Mouse (Mus musculus) G1E (cell line): ENCODE results near the gene Kif3b. TPM values are rescaled to one million over a fixed set of nuclear protein-coding genes. Genes with fewer than 3 reads are reported as not detected.

Experiments used
- ATAC-seq: 2 replicates; pipeline ENCODE4 v1.8.0; 2016; ENCODE audit warnings: mild to moderate bottlenecking; ENCODE audit not compliant: insufficient number of reproducible peaks, poor library complexity, low FRiP score, severe bottlenecking; ENCODE audit errors: extremely low read depth
- DNase-seq: peaks from one replicate; pipeline ENCODE4 v3.0.0; 2012; ENCODE audit warnings: low spot score
- H3K27me3 ChIP-seq: 2 replicates; pipeline ENCODE4 v1.6.1; 2012; ENCODE audit warnings: mild to moderate bottlenecking, low read length, inconsistent platforms; ENCODE audit not compliant: insufficient read depth
- H3K36me3 ChIP-seq: replicated peaks from 2 replicates; pipeline ENCODE3; 2012; ENCODE audit warnings: mild to moderate bottlenecking, inconsistent platforms
- H3K4me1 ChIP-seq: 2 replicates; pipeline ENCODE4 v1.6.1; 2012; ENCODE audit warnings: low read depth, low read length, inconsistent platforms, mixed read lengths; ENCODE audit not compliant: insufficient read depth
- H3K4me3 ChIP-seq: 2 replicates; pipeline ENCODE4 v1.5.1; 2012; ENCODE audit warnings: low read depth, mild to moderate bottlenecking, inconsistent platforms, low read length, moderate library complexity, mixed read lengths
- H3K9me3 ChIP-seq: replicated peaks from 2 replicates; pipeline ENCODE4 v1.6.1; 2012; ENCODE audit warnings: inconsistent platforms
- CTCF ChIP-seq: IDR thresholded peaks from 2 replicates; pipeline ENCODE4 v1.5.1; 2012; ENCODE audit warnings: low read depth, low read length, inconsistent platforms, mixed read lengths
- GATA1 ChIP-seq: IDR thresholded peaks from 2 replicates; pipeline ENCODE4 v1.6.1; 2012; ENCODE audit warnings: borderline replicate concordance, low read length, inconsistent platforms, mixed read lengths
- GATA2 ChIP-seq: IDR thresholded peaks from 2 replicates; pipeline ENCODE4 v1.6.1; 2012; ENCODE audit warnings: low read depth, low read length, inconsistent platforms, borderline replicate concordance
- POLR2AphosphoS5 ChIP-seq: IDR thresholded peaks from 2 replicates; pipeline ENCODE4 v1.6.1; 2012; ENCODE audit warnings: low read depth, low read length, inconsistent platforms; ENCODE audit not compliant: insufficient replicate concordance
- TAL1 ChIP-seq: conservative IDR thresholded peaks from 2 replicates; pipeline ENCODE4 v1.6.1; 2012; ENCODE audit warnings: low read depth, low read length, inconsistent platforms, mixed read lengths
- polyA plus RNA-seq: library from polyadenylated mRNA; stranded (reverse); fragments of >175 nt; gene quantifications from 2 replicates; pipeline ENCODE4 v1.2.3, GENCODE M21; 2012
- total RNA-seq, 2 experiments: library from RNA; stranded (forward) in 1 of 2; stranded (reverse) in 1 of 2; fragments of 200-1000 nt in 1 of 2; fragments of >200 nt in 1 of 2; fragmentation: Nextera tagmentation in 1 of 2; gene quantifications; 2 replicates each; pipeline ENCODE4 v1.2.3; 2014 to 2017

The Kif3b gene
- total and polyA plus RNA-seq, 3 experiments = 3.7 to 26.1 (median 12.9) TPM

DNA sequence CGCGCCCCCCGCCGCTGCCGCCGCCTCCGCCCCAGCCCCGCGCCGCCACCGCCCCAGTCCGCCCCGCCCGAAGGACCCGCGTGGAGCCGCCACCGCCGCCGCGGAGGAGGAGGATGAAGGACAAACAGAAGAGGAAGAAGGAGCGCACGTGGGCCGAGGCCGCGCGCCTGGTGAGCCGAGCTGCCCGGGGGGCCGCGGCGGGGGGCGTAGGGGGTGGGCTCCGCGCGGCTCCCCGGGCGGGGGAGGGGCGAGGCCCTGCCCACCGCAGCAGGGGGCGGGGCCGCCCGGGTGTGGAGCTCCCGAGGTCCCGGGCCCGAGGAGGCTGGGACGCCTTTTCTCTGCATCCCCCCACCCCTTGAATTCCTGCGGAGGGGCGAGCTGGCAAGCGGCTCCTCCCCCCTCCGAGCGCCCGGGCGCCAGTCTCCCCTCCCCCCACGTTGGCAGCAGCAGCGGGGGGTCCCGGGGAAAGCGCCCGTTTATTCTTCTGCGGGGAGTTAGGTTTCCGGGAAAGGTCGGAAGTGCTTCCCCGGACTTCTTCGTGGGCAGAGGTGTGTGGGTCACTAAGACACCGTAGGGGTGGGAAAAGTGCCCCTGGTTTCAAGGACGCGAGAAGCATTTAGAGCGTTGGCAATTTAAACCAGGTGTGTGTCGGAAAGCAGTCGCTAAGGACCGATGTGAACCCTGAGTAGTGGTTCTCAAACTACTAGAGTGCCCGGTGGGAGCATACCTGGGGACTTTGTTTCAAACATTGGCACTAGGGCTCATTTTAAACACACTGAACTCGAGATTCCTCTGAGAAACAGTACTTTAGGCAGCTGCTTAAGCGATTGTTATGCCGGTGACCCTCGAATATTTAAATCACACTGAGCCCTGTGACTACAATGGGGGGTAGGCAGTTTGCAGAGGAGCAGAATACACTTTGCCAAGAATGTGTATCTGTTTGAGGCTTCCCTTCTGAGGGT is 55.3 kb downstream of the Kif3b start:
- peak; percentile 73 for DNase-seq
- H3K36me3 ChIP-seq = peaks cover 20% of the 10 kb centered on the region
- no peak for ATAC-seq
- no peaks in the 10 kb centered on the region for H3K27me3 ChIP-seq
- no peak for TF ChIP-seq TAL1
- peaks cover 61% of the 10 kb centered on the region for H3K4me1 ChIP-seq
- no peaks in the 10 kb centered on the region for H3K9me3 ChIP-seq
- H3K4me3 ChIP-seq = peak overlapping the region; percentile 93

DNA sequence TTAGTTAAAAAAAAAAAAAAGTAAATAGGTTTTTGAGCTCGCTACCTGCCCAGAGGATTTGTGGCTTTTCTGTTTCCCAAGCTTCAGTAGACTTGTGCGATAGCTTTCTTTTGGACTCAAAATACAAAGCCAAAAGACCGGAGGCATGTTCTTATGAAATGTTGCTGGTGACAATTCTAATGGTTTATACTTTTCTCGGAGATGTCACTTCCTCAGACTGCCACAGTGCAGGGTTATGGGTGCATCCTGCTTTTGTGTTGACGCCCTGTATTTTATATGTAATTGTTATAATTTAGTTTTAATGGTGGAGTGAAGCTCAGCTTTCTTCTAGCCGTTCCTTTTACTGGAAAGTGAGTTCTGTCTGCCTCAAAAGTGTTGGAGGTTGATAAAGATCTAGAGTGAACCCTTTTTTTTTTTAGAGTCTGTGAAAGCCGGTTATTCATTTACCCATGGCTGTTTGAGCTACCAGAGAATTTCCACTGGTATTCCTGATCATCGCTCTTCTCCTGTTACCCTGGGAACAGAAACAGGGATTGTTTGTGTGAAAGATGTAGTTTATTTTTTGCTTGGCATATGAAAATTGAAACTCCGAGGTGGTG is 56.1 kb downstream of the Kif3b start:
- peaks cover 21% of the 10 kb centered on the region for H3K36me3 ChIP-seq
- TF ChIP-seq GATA2 = no peak
- no peak for TF ChIP-seq CTCF
- TF ChIP-seq POLR2AphosphoS5 = no peak
- no peak for TF ChIP-seq TAL1
- TF ChIP-seq GATA1 = no peak
- peaks cover 62% of the 10 kb centered on the region for H3K4me1 ChIP-seq
- H3K4me3 ChIP-seq = peak overlapping the region; percentile 93
- DNase-seq (no peak), ATAC-seq (no peak)
- H3K9me3 ChIP-seq = no peaks in the 10 kb centered on the region
- H3K27me3 ChIP-seq = no peaks in the 10 kb centered on the region

DNA sequence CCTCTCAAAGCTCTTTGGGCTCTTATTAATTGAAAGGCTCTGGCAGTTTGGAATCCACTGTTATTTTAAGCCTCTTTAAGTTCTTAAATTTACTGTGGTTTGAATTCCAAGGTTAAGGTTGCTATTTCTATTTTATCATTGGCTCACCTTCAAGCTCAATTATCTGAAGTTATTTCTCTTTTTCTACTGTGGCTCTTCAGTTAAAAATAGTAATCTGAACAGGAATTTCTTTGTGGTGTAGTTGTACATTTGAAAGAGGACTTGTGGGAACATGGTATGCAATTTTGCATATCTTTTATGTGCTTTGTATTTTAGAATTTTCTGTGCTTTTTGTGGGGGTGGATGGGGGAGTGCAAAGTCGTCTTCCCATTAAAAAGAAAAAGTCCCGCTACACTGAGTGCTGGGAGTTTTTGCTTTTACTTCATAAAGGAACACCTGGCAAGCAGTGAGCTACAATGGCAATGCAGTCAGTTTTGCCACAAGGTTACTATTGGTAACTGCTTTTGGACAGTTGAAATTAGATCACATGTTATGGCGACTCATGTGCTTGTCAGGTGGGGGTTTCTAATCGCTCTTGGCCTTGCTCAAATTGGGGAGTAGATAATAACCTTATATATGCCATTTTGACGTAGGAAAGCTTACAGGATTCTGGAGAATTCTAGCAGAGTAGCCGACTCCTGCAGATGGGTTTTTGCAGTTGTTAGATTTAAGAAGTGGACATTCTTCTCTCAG is 57.1 kb downstream of the Kif3b start:
- peak overlapping the region; percentile 93; the same call in 1 of the 2 replicates for H3K4me3 ChIP-seq
- no peak for TF ChIP-seq CTCF
- TF ChIP-seq GATA2 = no peak
- no peak for TF ChIP-seq POLR2AphosphoS5
- TF ChIP-seq TAL1 = no peak
- TF ChIP-seq GATA1 = no peak
- ATAC-seq = no peak
- no peaks in the 10 kb centered on the region for H3K9me3 ChIP-seq
- DNase-seq = no peak
- peaks cover 52% of the 10 kb centered on the region for H3K4me1 ChIP-seq
- peaks cover 27% of the 10 kb centered on the region for H3K36me3 ChIP-seq
- no peaks in the 10 kb centered on the region for H3K27me3 ChIP-seq

DNA sequence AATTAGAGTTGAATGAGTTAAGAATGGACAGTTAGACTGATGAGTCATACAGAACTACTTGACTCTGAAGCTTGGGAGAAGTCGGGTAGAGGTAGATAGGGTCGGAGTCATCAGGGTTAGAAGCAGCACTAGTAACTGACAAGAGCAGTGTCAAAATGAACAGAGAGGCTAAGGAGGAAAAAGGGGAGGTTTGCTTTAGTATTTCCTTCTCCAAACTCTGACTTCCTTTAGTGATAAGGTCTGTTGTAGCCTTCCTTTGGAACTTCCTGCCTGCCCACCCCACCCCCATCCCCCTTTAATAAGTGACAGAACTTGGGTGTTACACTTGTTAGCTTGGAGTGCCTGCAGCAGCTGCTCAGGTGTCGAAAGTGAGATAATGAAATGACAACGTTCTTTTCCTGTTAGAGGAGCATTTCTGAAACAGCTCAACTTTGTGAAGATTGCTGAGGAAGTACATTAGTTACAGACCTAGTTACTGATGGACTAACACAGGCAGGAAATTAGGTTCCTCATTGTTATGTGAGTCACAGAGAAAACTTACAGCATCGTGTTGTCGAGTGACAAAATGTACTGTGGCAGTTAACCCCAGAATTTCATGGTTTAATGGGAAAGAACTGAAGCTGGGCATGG is 59.5 kb downstream of the Kif3b start:
- H3K4me1 ChIP-seq = peaks cover 42% of the 10 kb centered on the region
- peak; percentile 23 for DNase-seq

DNA sequence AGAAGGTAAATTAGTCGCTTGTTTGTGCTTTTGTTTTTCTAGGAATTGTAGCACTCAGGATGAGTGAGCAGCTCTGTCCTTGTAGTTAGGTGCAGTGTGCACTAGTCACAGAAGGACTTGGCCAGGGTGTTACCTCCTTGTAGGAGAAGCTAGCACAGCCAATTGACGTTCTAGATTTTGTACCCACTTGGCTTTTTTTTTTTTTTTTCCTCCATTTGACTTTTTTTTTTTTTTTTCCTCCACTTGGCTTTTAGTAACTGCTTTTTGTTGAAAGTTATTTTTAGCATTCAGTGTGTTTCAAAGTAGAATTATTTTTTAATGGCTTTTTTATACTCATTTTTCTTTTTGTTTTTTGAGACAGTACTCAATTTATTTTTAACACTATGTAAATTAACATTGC is 63.4 kb downstream of the Kif3b start:
- ATAC-seq (no peak), DNase-seq (no peak)
- H3K36me3 ChIP-seq = peaks cover 76% of the 10 kb centered on the region
- peaks cover 38% of the 10 kb centered on the region for H3K4me1 ChIP-seq
- H3K9me3 ChIP-seq = no peaks in the 10 kb centered on the region
- no peaks in the 10 kb centered on the region for H3K27me3 ChIP-seq
- H3K4me3 ChIP-seq = no peak overlapping the region
- no peak for TF ChIP-seq GATA2
- no peak for TF ChIP-seq GATA1
- no peak for TF ChIP-seq TAL1
- TF ChIP-seq POLR2AphosphoS5 = no peak
- TF ChIP-seq CTCF = no peak

More for the DNA sequence above, 59.5 kb downstream of the Kif3b start:
- peak overlapping the region; percentile 39; the same call in 1 of the 2 replicates for H3K4me3 ChIP-seq
- peak; percentile 59 for ATAC-seq
- H3K36me3 ChIP-seq = peaks cover 40% of the 10 kb centered on the region
- H3K27me3 ChIP-seq = no peaks in the 10 kb centered on the region
- TF ChIP-seq TAL1 (0 out of 2 replicates have a peak, but pooled peaks have one; percentile 28), GATA1 (no peak)
- H3K9me3 ChIP-seq = no peaks in the 10 kb centered on the region

DNA sequence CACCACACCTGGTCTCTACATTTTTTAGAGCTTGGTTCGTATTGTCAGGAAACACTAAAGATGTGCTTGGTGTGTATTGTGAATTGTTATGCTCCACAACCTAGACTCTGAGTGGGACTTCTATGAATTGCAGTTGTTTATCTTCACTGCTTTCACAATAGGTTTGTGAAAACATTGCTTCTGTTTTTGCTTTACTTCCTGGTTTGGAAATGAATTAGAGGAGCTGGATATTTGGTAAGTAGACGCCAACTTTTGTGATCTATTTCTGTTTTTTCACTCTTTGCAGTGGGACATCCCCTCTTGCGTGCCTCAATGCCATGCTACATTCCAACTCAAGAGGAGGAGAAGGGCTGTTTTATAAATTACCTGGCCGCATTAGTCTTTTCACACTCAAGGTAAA is 65.6 kb downstream of the Kif3b start:
- DNase-seq (no peak), ATAC-seq (no peak)
- no peaks in the 10 kb centered on the region for H3K27me3 ChIP-seq
- H3K9me3 ChIP-seq = no peaks in the 10 kb centered on the region
- peaks cover 87% of the 10 kb centered on the region for H3K36me3 ChIP-seq
- TF ChIP-seq GATA1 = no peak
- no peak for TF ChIP-seq TAL1
- no peak for TF ChIP-seq POLR2AphosphoS5
- no peak for TF ChIP-seq GATA2
- no peak for TF ChIP-seq CTCF
- H3K4me1 ChIP-seq = peaks cover 21% of the 10 kb centered on the region; the same call in 1 of the 2 replicates
- no peak overlapping the region for H3K4me3 ChIP-seq
